Comparison of ENCODE assay signal across 10 mouse cellular contexts in the genomic region with DNA sequence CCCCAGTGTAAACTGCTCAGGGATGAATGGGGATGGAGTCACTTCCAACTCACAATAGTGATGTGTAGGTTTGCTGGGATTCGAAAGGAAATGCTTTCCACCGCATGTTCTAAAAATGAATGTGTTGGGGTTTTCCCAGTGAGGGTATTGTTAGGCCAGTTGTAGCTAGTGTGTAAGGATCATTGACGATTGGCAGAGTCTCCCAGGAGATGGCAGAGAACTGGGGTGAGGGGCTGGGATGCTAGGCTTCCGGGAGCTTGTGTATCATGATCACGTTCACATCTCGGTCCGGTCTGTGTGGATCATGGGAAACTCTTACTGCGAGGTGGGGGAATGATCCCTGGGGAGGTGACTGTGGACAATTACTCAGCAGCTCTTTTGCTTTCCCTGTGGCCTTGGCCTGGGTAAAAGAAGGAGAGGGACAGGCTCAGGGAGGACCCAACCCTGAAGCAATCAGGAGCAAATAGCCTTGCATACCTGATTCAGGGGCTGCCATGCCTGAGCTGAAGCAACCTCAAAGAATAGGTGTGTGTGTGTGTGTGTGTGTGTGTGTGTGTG. TPM values are rescaled to one million over a fixed set of nuclear protein-coding genes. Genes with fewer than 3 reads are reported as not detected.
DNase-seq lines count a peak whose midpoint lies in the region; ATAC-seq and TF ChIP-seq lines count a peak whose summit lies in the region.
"Had no signal": no experiment of that assay in that cellular context is flagged by ENCODE, and none has a peak within 500 bp of the region (broad histone marks: within the 10 kb centered on the region; RNA-seq: fewer than 3 reads in every experiment).

No protein-coding gene starts in this region.

- no peak for TF ChIP-seq EP300 in heart, adult 2 months (IDR thresholded peaks at IDR 0.05; ENCODE audit: insufficient read depth, low read depth, low read length)

- peak; percentile 22 for DNase-seq in heart, postnatal 4 days
- no peak for DNase-seq in heart, adult 2 months
- no peak for DNase-seq in embryonic facial prominence, embryonic 14.5 days (ENCODE audit: low spot score)
- DNase-seq in hindbrain, postnatal 0 days (ENCODE audit: low spot score) = no peak
- DNase-seq in left cerebral cortex, adult 8-10 months (ENCODE audit: low spot score in 2 of 2) = no peak
- DNase-seq in kidney, postnatal 36 days = no peak
- DNase-seq in lung, adult 2 months = no peak
- DNase-seq: cerebellum, postnatal 25 days had no signal

- no peak overlapping the region for H3K4me3 ChIP-seq in heart, adult 2 months
- H3K4me3 ChIP-seq in embryonic facial prominence, embryonic 14.5 days (ENCODE audit: low read depth, low read length) = no peak overlapping the region
- no peak overlapping the region for H3K4me3 ChIP-seq in hindbrain, postnatal 0 days (ENCODE audit: low read length)
- no peak overlapping the region for H3K4me3 ChIP-seq in neural tube, embryonic 12.5 days
- no peak overlapping the region for H3K4me3 ChIP-seq in lung, adult 2 months (replicated peaks; ENCODE audit: extremely low read depth, low read depth, low read length)

- H3K9me3 ChIP-seq in embryonic facial prominence, embryonic 14.5 days (ENCODE audit: control insufficient read depth, low read length) = no peaks in the 10 kb centered on the region
- H3K9me3 ChIP-seq in hindbrain, postnatal 0 days (ENCODE audit: low read length) = no peaks in the 10 kb centered on the region
- no peaks in the 10 kb centered on the region for H3K9me3 ChIP-seq in neural tube, embryonic 12.5 days

- ATAC-seq in embryonic facial prominence, embryonic 14.5 days (ENCODE audit: low read depth) = no peak
- 0 out of 2 replicates have a peak, but pooled peaks have one; percentile 6 for ATAC-seq in hindbrain, postnatal 0 days
- 0 out of 2 replicates have a peak, but pooled peaks have one; percentile 8 for ATAC-seq in neural tube, embryonic 12.5 days (ENCODE audit: low FRiP score, low read depth)

- 39% methylated on average over 8 of the region's 8 CpGs for WGBS in heart, adult 2 months
- 43% methylated on average over 8 of the region's 8 CpGs for WGBS in embryonic facial prominence, embryonic 14.5 days
- 41% methylated on average over 8 of the region's 8 CpGs for WGBS in hindbrain, postnatal 0 days
- 59% methylated on average over 8 of the region's 8 CpGs for WGBS in neural tube, embryonic 12.5 days
- 66% methylated on average over 8 of the region's 8 CpGs for WGBS in lung, adult 2 months

- no peaks in the 10 kb centered on the region for H3K27me3 ChIP-seq in heart, adult 2 months (ENCODE audit: control insufficient read depth, insufficient read depth, low read length)
- no peaks in the 10 kb centered on the region for H3K27me3 ChIP-seq in embryonic facial prominence, embryonic 14.5 days (replicated peaks; ENCODE audit: control insufficient read depth, insufficient read depth, low read length)
- no peaks in the 10 kb centered on the region for H3K27me3 ChIP-seq in hindbrain, postnatal 0 days (ENCODE audit: insufficient read depth, low read length)
- no peaks in the 10 kb centered on the region for H3K27me3 ChIP-seq in neural tube, embryonic 12.5 days (replicated peaks)

- H3K79me2 ChIP-seq in heart, adult 2 months (replicated peaks; ENCODE audit: control insufficient read depth, insufficient read depth, low read length) = no peaks in the 10 kb centered on the region

- no peak for TF ChIP-seq POLR2A in heart, adult 2 months (IDR thresholded peaks at IDR 0.05; ENCODE audit: insufficient read depth, low read depth, low read length)
- no peak for TF ChIP-seq POLR2A in lung, adult 2 months (IDR thresholded peaks at IDR 0.05; ENCODE audit: borderline replicate concordance, extremely low read depth, low read depth, low read length)

- H3K4me2 ChIP-seq in embryonic facial prominence, embryonic 14.5 days (ENCODE audit: low read depth, low read length) = no peak overlapping the region
- H3K4me2 ChIP-seq in hindbrain, postnatal 0 days (ENCODE audit: low read depth, low read length) = no peak overlapping the region
- peak overlapping the region; percentile 31; the same call in 1 of the 2 replicates for H3K4me2 ChIP-seq in neural tube, embryonic 12.5 days (replicated peaks)

- no peaks in the 10 kb centered on the region for H3K36me3 ChIP-seq in heart, adult 2 months (ENCODE audit: control insufficient read depth, insufficient read depth, low read length)
- H3K36me3 ChIP-seq in embryonic facial prominence, embryonic 14.5 days (ENCODE audit: control insufficient read depth, insufficient read depth, low read length) = no peaks in the 10 kb centered on the region
- H3K36me3 ChIP-seq in hindbrain, postnatal 0 days (ENCODE audit: insufficient read depth, low read length) = no peaks in the 10 kb centered on the region
- no peaks in the 10 kb centered on the region for H3K36me3 ChIP-seq in neural tube, embryonic 12.5 days

- intact Hi-C loops in heart, adult 2 months (cut with DNase I) = no loop called here

- no peak overlapping the region for H3K9ac ChIP-seq in heart, adult 2 months (ENCODE audit: low read depth, low read length)
- H3K9ac ChIP-seq in embryonic facial prominence, embryonic 14.5 days (ENCODE audit: low read depth, low read length) = no peak overlapping the region
- no peak overlapping the region for H3K9ac ChIP-seq in hindbrain, postnatal 0 days (replicated peaks; ENCODE audit: low read length)
- H3K9ac ChIP-seq in neural tube, embryonic 12.5 days = no peak overlapping the region

- no peaks in the 10 kb centered on the region; the same call in 1 of the 2 replicates for H3K4me1 ChIP-seq in heart, adult 2 months (ENCODE audit: control insufficient read depth, insufficient read depth, low read length)
- H3K4me1 ChIP-seq in embryonic facial prominence, embryonic 14.5 days (ENCODE audit: control insufficient read depth, insufficient read depth, low read length) = peaks cover 49% of the 10 kb centered on the region
- peaks cover 12% of the 10 kb centered on the region for H3K4me1 ChIP-seq in hindbrain, postnatal 0 days (ENCODE audit: insufficient read depth, low read length)
- peaks cover 23% of the 10 kb centered on the region for H3K4me1 ChIP-seq in neural tube, embryonic 12.5 days
- H3K4me1 ChIP-seq in lung, adult 2 months (ENCODE audit: control insufficient read depth, insufficient read depth, low read length) = no peaks in the 10 kb centered on the region

- H3K27ac ChIP-seq in heart, adult 2 months = no peak overlapping the region
- H3K27ac ChIP-seq in embryonic facial prominence, embryonic 14.5 days (replicated peaks; ENCODE audit: low read depth, low read length) = peak overlapping the region; percentile 18; the same call in 1 of the 2 replicates
- H3K27ac ChIP-seq in hindbrain, postnatal 0 days = 0 out of 2 replicates have a peak overlapping the region, but pooled peaks have one; percentile 1
- H3K27ac ChIP-seq in neural tube, embryonic 12.5 days = no peak overlapping the region

- TF ChIP-seq CTCF in heart, adult 2 months (IDR thresholded peaks at IDR 0.05) = no peak
- TF ChIP-seq CTCF in hindbrain, postnatal 0 days (IDR thresholded peaks at IDR 0.05; ENCODE audit: low read depth) = no peak
- no peak for TF ChIP-seq CTCF in lung, adult 2 months (IDR thresholded peaks at IDR 0.05; ENCODE audit: insufficient read depth, low read length)

RNA-seq across cellular contexts. Expression of a gene that starts 37.2 kb away (rescaled TPM):
- 1 to 10 TPM; 3.1 to 4.6 TPM for total RNA-seq in heart, postnatal 4 days (2021)
- total RNA-seq in heart, adult 2 months (2021) = 1 to 10 TPM; 1.4 to 1.9 TPM
- polyA plus RNA-seq in heart, adult 2 months (2012; rRNA removed) = 0.80 and 1.3 TPM in 2 replicates
- 7.6 and 9.3 TPM in 2 replicates for polyA plus RNA-seq in embryonic facial prominence, embryonic 14.5 days (2014; fragmentation: Nextera tagmentation; extraction: Ambion mirVana)
- 3.8 and 4.3 TPM in 2 replicates for total RNA-seq in hindbrain, postnatal 0 days (2014; rRNA removed)
- 5.7 and 6.7 TPM in 2 replicates for polyA plus RNA-seq in hindbrain, postnatal 0 days (2015; fragmentation: Nextera tagmentation; extraction: Ambion mirVana)
- polyA plus RNA-seq in neural tube, embryonic 12.5 days (2016; fragmentation: Nextera tagmentation; extraction: Ambion mirVana) = 42.6 TPM in 2 replicates
- total RNA-seq in left cerebral cortex, adult 8-10 months (2022) = 10 to 100 TPM; 10.1 to 13.2 (median 11.4) TPM
- 0.71 and 0.76 TPM in 2 replicates for polyA plus RNA-seq in lung, adult 2 months (2012; rRNA removed)

RNA-seq across cellular contexts. Expression of a gene that starts 46.3 kb away (rescaled TPM):
- 10 to 100 TPM; 20.5 to 21.1 TPM for total RNA-seq in heart, postnatal 4 days (2021)
- 1 to 10 TPM; 4.1 to 4.6 TPM for total RNA-seq in heart, adult 2 months (2021)
- polyA plus RNA-seq in heart, adult 2 months (2012; rRNA removed) = 2.5 and 4.4 TPM in 2 replicates
- 12.6 and 13.1 TPM in 2 replicates for polyA plus RNA-seq in embryonic facial prominence, embryonic 14.5 days (2014; fragmentation: Nextera tagmentation; extraction: Ambion mirVana)
- 21.6 and 23.3 TPM in 2 replicates for total RNA-seq in hindbrain, postnatal 0 days (2014; rRNA removed)
- polyA plus RNA-seq in hindbrain, postnatal 0 days (2015; fragmentation: Nextera tagmentation; extraction: Ambion mirVana) = 16.8 and 17.1 TPM in 2 replicates
- polyA plus RNA-seq in neural tube, embryonic 12.5 days (2016; fragmentation: Nextera tagmentation; extraction: Ambion mirVana) = 35.6 and 37.8 TPM in 2 replicates
- total RNA-seq in left cerebral cortex, adult 8-10 months (2022) = 10 to 100 TPM in 3 of 4 experiments, 1 to 10 TPM in 1; 10.0 to 12.9 (median 10.9) TPM
- polyA plus RNA-seq in lung, adult 2 months (2012; rRNA removed) = 4.7 and 10.1 TPM in 2 replicates

RNA-seq across cellular contexts. Expression of a gene that starts 50.1 kb away (rescaled TPM):
- under 1 TPM in 1 of 2 experiments, not detected in 1; 0.09 TPM for total RNA-seq in heart, postnatal 4 days (2021)
- total RNA-seq in heart, adult 2 months (2021) = not detected
- polyA plus RNA-seq in heart, adult 2 months (2012; rRNA removed) = 0.06 TPM in 2 replicates
- polyA plus RNA-seq in embryonic facial prominence, embryonic 14.5 days (2014; fragmentation: Nextera tagmentation; extraction: Ambion mirVana) = 1.3 and 1.4 TPM in 2 replicates
- total RNA-seq in hindbrain, postnatal 0 days (2014; rRNA removed) = 23.9 and 40.1 TPM in 2 replicates
- polyA plus RNA-seq in hindbrain, postnatal 0 days (2015; fragmentation: Nextera tagmentation; extraction: Ambion mirVana) = 12.5 and 14.1 TPM in 2 replicates
- 16.9 and 17.0 TPM in 2 replicates for polyA plus RNA-seq in neural tube, embryonic 12.5 days (2016; fragmentation: Nextera tagmentation; extraction: Ambion mirVana)
- 10 to 100 TPM; 67.8 to 86.0 (median 75.7) TPM for total RNA-seq in left cerebral cortex, adult 8-10 months (2022)
- 0.01 TPM in 1 of 2 replicates, not detected in the other for polyA plus RNA-seq in lung, adult 2 months (2012; rRNA removed)
- polyA plus RNA-seq: liver, embryonic 16.5 days had no signal

Comparison
In these comparisons a context has a peak if more than half of its experiments do, and no peak if none do; other contexts are left out.
1. H3K27ac ChIP-seq: peak in embryonic facial prominence, embryonic 14.5 days (single experiment) and hindbrain, postnatal 0 days (single experiment); none in heart, adult 2 months (single experiment) and neural tube, embryonic 12.5 days (single experiment).